Mouse (Mus musculus) CH12.LX (cell line): Measurements from ENCODE around the gene Ankrd49. TPM values are rescaled to one million over a fixed set of nuclear protein-coding genes. Genes with fewer than 3 reads are reported as not detected.
A peak's percentile ranks its signal among the peaks of the same experiment; 100 is the strongest.

Experiments
- DNase-seq: peaks from one replicate; pipeline ENCODE4 v3.0.0-alpha.2; 2013; ENCODE audit errors: extremely low read depth
- H3K27ac ChIP-seq: 2 replicates; pipeline ENCODE4 v1.5.1; 2012; ENCODE audit warnings: low read depth, mild to moderate bottlenecking, control low read depth, moderate library complexity; ENCODE audit not compliant: insufficient read depth
- H3K27me3 ChIP-seq: replicated peaks from 2 replicates; pipeline ENCODE3; 2012; ENCODE audit warnings: inconsistent platforms
- H3K36me3 ChIP-seq, 2 experiments: replicated peaks in 1 of 2; 2 replicates each; pipeline versions ENCODE3 to v1.6.1; 2012; ENCODE audit warnings: inconsistent platforms in 1 of 2, low read length in 1 of 2, mild to moderate bottlenecking in 1 of 2, mixed read lengths in 1 of 2, moderate library complexity in 1 of 2; ENCODE audit not compliant: control insufficient read depth in 1 of 2, insufficient read depth in 1 of 2
- H3K4me1 ChIP-seq, 2 experiments: 2 replicates each; pipeline ENCODE4 v1.6.1; 2012; ENCODE audit warnings: inconsistent platforms in 1 of 2, moderate library complexity in 1 of 2; ENCODE audit not compliant: insufficient read depth in 2 of 2, control insufficient read depth in 1 of 2
- H3K4me2 ChIP-seq: 2 replicates; pipeline ENCODE4 v1.6.1; 2012; ENCODE audit warnings: low read depth, mild to moderate bottlenecking, control low read depth; ENCODE audit not compliant: poor library complexity, insufficient read depth, severe bottlenecking
- H3K4me3 ChIP-seq, 3 experiments: fragments of 150-350 bp in 1 of 3; sonication (generic) in 1 of 3; replicated peaks in 1 of 3; 2 replicates each; pipeline versions ENCODE3 to v1.5.1; 2011 to 2012; ENCODE audit warnings: low read depth in 2 of 3, low read length in 2 of 3, mild to moderate bottlenecking in 2 of 3, moderate library complexity in 2 of 3, control low read depth in 1 of 3, improper control_type of control experiment in 1 of 3, inconsistent platforms in 1 of 3, mixed read lengths in 1 of 3; ENCODE audit not compliant: poor library complexity in 1 of 3
- H3K79me2 ChIP-seq: replicated peaks from 2 replicates; pipeline ENCODE4 v1.6.1; 2012; ENCODE audit warnings: mild to moderate bottlenecking, moderate library complexity; ENCODE audit not compliant: control insufficient read depth, poor library complexity, insufficient read depth, severe bottlenecking; ENCODE audit errors: extremely low read depth
- H3K9ac ChIP-seq: 2 replicates; pipeline ENCODE4 v1.6.1; 2012; ENCODE audit warnings: low read depth, mild to moderate bottlenecking, control low read depth, moderate library complexity; ENCODE audit not compliant: insufficient read depth
- H3K9me3 ChIP-seq: replicated peaks from 2 replicates; pipeline ENCODE3; 2012; ENCODE audit warnings: low read length, inconsistent platforms, mixed read lengths
- CTCF ChIP-seq, 2 experiments: IDR thresholded peaks in 1 of 2; conservative IDR thresholded peaks in 1 of 2; 2 replicates each; pipeline ENCODE4 v1.5.1; 2011 to 2012; ENCODE audit warnings: low read depth in 2 of 2, low read length in 2 of 2, improper control_type of control experiment in 1 of 2, inconsistent platforms in 1 of 2, mild to moderate bottlenecking in 1 of 2, moderate library complexity in 1 of 2
- ELF1 ChIP-seq: IDR thresholded peaks from 2 replicates; pipeline ENCODE4 v1.6.1; 2014; ENCODE audit warnings: low read depth, mild to moderate bottlenecking, inconsistent platforms, low read length, improper control_type of control experiment
- ETS1 ChIP-seq: conservative IDR thresholded peaks from 2 replicates; pipeline ENCODE4 v1.6.1; 2012; ENCODE audit warnings: low read depth, mild to moderate bottlenecking, inconsistent platforms, low read length, improper control_type of control experiment, moderate library complexity
- IRF4 ChIP-seq: IDR thresholded peaks from 2 replicates; pipeline ENCODE4 v1.6.1; 2014; ENCODE audit warnings: low read depth, mild to moderate bottlenecking, inconsistent platforms, low read length, improper control_type of control experiment
- JUND ChIP-seq: conservative IDR thresholded peaks from 2 replicates; pipeline ENCODE4 v1.6.1; 2011; ENCODE audit warnings: low read depth, low read length, improper control_type of control experiment
- MAFK ChIP-seq: IDR thresholded peaks from 2 replicates; pipeline ENCODE4 v1.6.1; 2011; ENCODE audit warnings: low read length, improper control_type of control experiment; ENCODE audit not compliant: insufficient replicate concordance
- MYC ChIP-seq: IDR thresholded peaks from 2 replicates; pipeline ENCODE4 v1.6.1; 2011; ENCODE audit warnings: low read depth, mild to moderate bottlenecking, improper control_type of control experiment, low read length
- NELFE ChIP-seq: IDR thresholded peaks from 2 replicates; pipeline ENCODE4 v1.6.1; 2011; ENCODE audit warnings: low read depth, low read length, improper control_type of control experiment
- NRF1 ChIP-seq: IDR thresholded peaks from 2 replicates; pipeline ENCODE4 v1.6.1; 2014; ENCODE audit warnings: low read depth, mild to moderate bottlenecking, inconsistent platforms, low read length, improper control_type of control experiment, moderate library complexity
- PAX5 ChIP-seq: IDR thresholded peaks from 2 replicates; pipeline ENCODE4 v1.6.1; 2012; ENCODE audit warnings: low read length, inconsistent platforms, mixed read lengths
- POLR2A ChIP-seq: IDR thresholded peaks from 2 replicates; pipeline ENCODE4 v1.6.1; 2011; ENCODE audit warnings: low read depth, mild to moderate bottlenecking, improper control_type of control experiment, low read length
- POLR2AphosphoS2 ChIP-seq: IDR thresholded peaks from 2 replicates; pipeline ENCODE4 v1.6.1; 2011; ENCODE audit warnings: low read depth, low read length, improper control_type of control experiment
- RAD21 ChIP-seq: IDR thresholded peaks from 2 replicates; pipeline ENCODE4 v1.6.1; 2011; ENCODE audit warnings: low read depth, mild to moderate bottlenecking, low read length, improper control_type of control experiment, moderate library complexity
- RCOR1 ChIP-seq: conservative IDR thresholded peaks from 2 replicates; pipeline ENCODE4 v1.6.1; 2012; ENCODE audit warnings: low read depth, mild to moderate bottlenecking, inconsistent platforms, low read length, improper control_type of control experiment
- SIN3A ChIP-seq: IDR thresholded peaks from 2 replicates; pipeline ENCODE4 v1.6.1; 2012; ENCODE audit warnings: low read length, improper control_type of control experiment, inconsistent platforms
- SMC3 ChIP-seq: IDR thresholded peaks from 2 replicates; pipeline ENCODE4 v1.6.1; 2011; ENCODE audit warnings: low read depth, low read length, improper control_type of control experiment
- UBTF ChIP-seq: IDR thresholded peaks from 2 replicates; pipeline ENCODE4 v1.6.1; 2012; ENCODE audit warnings: low read depth, mild to moderate bottlenecking, inconsistent platforms, low read length, improper control_type of control experiment, moderate library complexity
- dilution Hi-C: fragments of 300-500 bp; cut with MboI; formaldehyde crosslinking; loops from 2 replicates; pipeline ENCODE4 v1.14.3; 2020; ENCODE audit warnings: low sequenced_read_pairs; ENCODE audit not compliant: extremely low pct_unique_long_range_greater_than_20kb, extremely low pct_ligation_motif_present
- in situ Hi-C: fragments of 300-500 bp; cut with MboI; formaldehyde crosslinking; loops from 3 replicates; pipeline ENCODE4 v1.14.3; 2019; ENCODE audit warnings: low sequenced_read_pairs, low pct_ligation_motif_present, low pct_unique_long_range_greater_than_20kb, mixed read lengths
- polyA plus RNA-seq: library from polyadenylated mRNA; unstranded; fragments of >175 nt; gene quantifications from 2 replicates; pipeline ENCODE4 v1.2.1, GENCODE M21; 2012; ENCODE audit warnings: low read depth; ENCODE audit not compliant: insufficient read length
- total RNA-seq, 2 experiments: library from RNA; depleted of rRNA; stranded (reverse); fragments of 300-350 nt in 1 of 2; fragments of >200 nt in 1 of 2; gene quantifications; 2 replicates each; pipeline ENCODE4 v1.2.3; 2012 to 2014

Gene Ankrd49
- total and polyA plus RNA-seq, 3 experiments: 33.8 to 62.5 (median 49.6) TPM

- no peak overlapping the region for H3K9ac ChIP-seq
- H3K27ac ChIP-seq: no peak overlapping the region
- dilution Hi-C loops (no loop called here), in situ Hi-C loops (no loop called here)
- H3K27me3 ChIP-seq: no peaks in the 10 kb centered on the region
- no peaks in the 10 kb centered on the region for H3K9me3 ChIP-seq
- no peak overlapping the region; the same call in 1 of the 2 replicates for H3K4me2 ChIP-seq
- H3K4me3 ChIP-seq: no peak overlapping the region
- H3K36me3 ChIP-seq: no peaks in the 10 kb centered on the region
- no peak for TF ChIP-seq SIN3A
- TF ChIP-seq NELFE: no peak
- no peak for TF ChIP-seq MAFK
- TF ChIP-seq RCOR1: no peak
- TF ChIP-seq ELF1: no peak
- TF ChIP-seq SMC3: no peak
- H3K79me2 ChIP-seq: no peaks in the 10 kb centered on the region
- DNase-seq: no peak
- H3K4me1 ChIP-seq: peaks cover 0 to 9% of the 10 kb centered on the region in 2 experiments; a peak in 2 of 4 replicates
Measured at GRCm38 (mm10) chr9:14769811-14770210, 14.8 kb downstream of the Ankrd49 start.

- Histone ChIP-seq H3K9me3 (no peaks in the 10 kb centered on the region), H3K27ac (no peak overlapping the region), H3K79me2 (no peaks in the 10 kb centered on the region), H3K36me3 (no peaks in the 10 kb centered on the region), H3K4me1 (peaks cover 0 to under 1% of the 10 kb centered on the region in 2 experiments; a peak in 2 of 4 replicates), H3K4me3 (no peak overlapping the region), H3K4me2 (no peak overlapping the region), H3K9ac (no peak overlapping the region), H3K27me3 (no peaks in the 10 kb centered on the region)
- DNase-seq: peak; percentile 49
- in situ Hi-C loops: no loop called here
- TF ChIP-seq MYC (no peak), POLR2A (no peak), RCOR1 (no peak), ELF1 (no peak), POLR2AphosphoS2 (no peak), PAX5 (no peak), ETS1 (no peak), RAD21 (peak; percentile 60), SMC3 (peak; percentile 68), CTCF (conservative IDR thresholded peaks at IDR 0.05 in 1 of 2, IDR thresholded peaks at IDR 0.05 in 1 of 2; ENCODE audit: low read depth in 2 of 2, low read length in 2 of 2) (peak; percentile 53 to 74)
- dilution Hi-C loops: no loop called here
Measured at GRCm38 (mm10) chr9:14764765-14765164, 19.9 kb downstream of the Ankrd49 start.

GRCm38 (mm10) chr9:14759261-14759660 is 25.4 kb downstream of the Ankrd49 start:
- Histone ChIP-seq H3K4me2 (no peak overlapping the region), H3K9me3 (no peaks in the 10 kb centered on the region), H3K4me3 (no peak overlapping the region), H3K36me3 (no peaks in the 10 kb centered on the region), H3K4me1 (peaks cover 4 to 8% of the 10 kb centered on the region in 2 experiments), H3K79me2 (no peaks in the 10 kb centered on the region), H3K9ac (no peak overlapping the region), H3K27ac (no peak overlapping the region), H3K27me3 (no peaks in the 10 kb centered on the region)
- dilution Hi-C loops (no loop called here), in situ Hi-C loops (no loop called here)
- TF ChIP-seq JUND (no peak), IRF4 (no peak), UBTF (no peak), POLR2AphosphoS2 (no peak), NRF1 (no peak)
- no peak for DNase-seq
